Mouse (Mus musculus): Measurements from ENCODE around the gene Itpr1. TPM values are rescaled to one million over a fixed set of nuclear protein-coding genes. Genes with fewer than 3 reads are reported as not detected.
A peak's percentile ranks its signal among the peaks of the same experiment; 100 is the strongest.

The Itpr1 gene
- total and polyA plus RNA-seq, 2 experiments, result 6.9 to 55.0 TPM

DNA sequence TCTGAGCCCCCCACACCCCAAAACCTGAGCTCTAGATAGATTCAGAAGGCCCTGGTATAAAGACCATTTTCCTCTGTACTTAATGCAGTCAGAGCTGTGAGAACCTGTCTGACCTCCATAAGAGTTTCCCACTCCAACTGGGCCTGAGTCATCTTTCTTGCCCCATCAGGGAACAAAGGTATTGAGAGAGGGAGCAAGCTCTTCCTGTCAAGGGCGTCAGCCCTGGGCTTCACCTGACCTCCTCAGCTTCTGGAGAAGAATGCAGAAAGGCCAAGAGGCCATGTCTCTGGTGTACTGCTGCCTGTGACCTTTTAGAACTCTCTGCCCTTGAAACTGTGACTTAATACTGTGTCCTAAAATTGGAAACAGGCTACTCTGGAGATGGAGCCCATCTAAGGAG is 279.1 kb downstream of the Itpr1 start:
- DNase-seq (ENCODE audit: extremely low read depth, low read depth, low spot score), result no peak
- Histone ChIP-seq H3K4me3 (ENCODE audit: insufficient read depth, low read depth, low read length) (no peak overlapping the region), H3K27ac (replicated peaks; ENCODE audit: insufficient read depth, low read depth, low read length) (no peak overlapping the region), H3K79me2 (ENCODE audit: control insufficient read depth, insufficient read depth, low read length) (no peaks in the 10 kb centered on the region), H3K9ac (ENCODE audit: low read depth, low read length) (no peak overlapping the region), H3K36me3 (ENCODE audit: control insufficient read depth, insufficient read depth, low read length) (peaks cover 60% of the 10 kb centered on the region), H3K27me3 (ENCODE audit: control insufficient read depth, insufficient read depth, low read length) (no peaks in the 10 kb centered on the region), H3K4me1 (ENCODE audit: control insufficient read depth, insufficient read depth, low read length) (peaks cover under 1% of the 10 kb centered on the region; the same call in 1 of the 2 replicates)
- WGBS, result 74% methylated on average over 1 of the region's 1 CpGs
- no peak for TF ChIP-seq CTCF (IDR thresholded peaks at IDR 0.05; ENCODE audit: low read depth, low read length)
- TF ChIP-seq POLR2A (IDR thresholded peaks at IDR 0.05; ENCODE audit: extremely low read depth, insufficient read depth, low read length), result no peak

DNA sequence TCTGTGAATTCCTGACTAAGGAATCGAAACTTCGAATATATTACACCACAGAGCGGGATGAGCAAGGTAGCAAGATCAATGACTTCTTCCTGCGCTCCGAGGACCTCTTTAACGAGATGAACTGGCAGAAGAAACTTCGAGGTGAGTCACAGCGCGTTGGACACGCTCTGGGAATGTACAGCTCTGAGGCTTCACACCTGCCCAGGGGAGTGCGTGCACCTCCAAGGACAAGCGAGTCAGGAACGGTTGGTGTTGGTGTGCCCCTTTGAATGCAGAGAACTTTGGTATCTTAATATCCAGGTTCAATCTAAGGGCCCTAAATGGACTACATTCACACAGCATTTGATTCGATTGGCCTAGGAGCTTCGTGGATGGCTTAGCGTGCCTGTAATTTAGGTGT is 280.9 kb downstream of the Itpr1 start:
- H3K36me3 ChIP-seq (ENCODE audit: control insufficient read depth, insufficient read depth, low read length), result peaks cover 54% of the 10 kb centered on the region
- peaks cover 9% of the 10 kb centered on the region for H3K4me1 ChIP-seq (ENCODE audit: control insufficient read depth, insufficient read depth, low read length)
- H3K27me3 ChIP-seq (ENCODE audit: control insufficient read depth, insufficient read depth, low read length), result no peaks in the 10 kb centered on the region
- 97% methylated on average over 16 of the region's 16 CpGs for WGBS
- no peak overlapping the region for H3K27ac ChIP-seq (replicated peaks; ENCODE audit: insufficient read depth, low read depth, low read length)
- no peaks in the 10 kb centered on the region for H3K79me2 ChIP-seq (ENCODE audit: control insufficient read depth, insufficient read depth, low read length)
- H3K4me3 ChIP-seq (ENCODE audit: insufficient read depth, low read depth, low read length), result no peak overlapping the region
- TF ChIP-seq POLR2A (IDR thresholded peaks at IDR 0.05; ENCODE audit: extremely low read depth, insufficient read depth, low read length) (no peak), CTCF (IDR thresholded peaks at IDR 0.05; ENCODE audit: low read depth, low read length) (no peak)
- no peak for DNase-seq (ENCODE audit: extremely low read depth, low read depth, low spot score)
- no peak overlapping the region for H3K9ac ChIP-seq (ENCODE audit: low read depth, low read length)

DNA sequence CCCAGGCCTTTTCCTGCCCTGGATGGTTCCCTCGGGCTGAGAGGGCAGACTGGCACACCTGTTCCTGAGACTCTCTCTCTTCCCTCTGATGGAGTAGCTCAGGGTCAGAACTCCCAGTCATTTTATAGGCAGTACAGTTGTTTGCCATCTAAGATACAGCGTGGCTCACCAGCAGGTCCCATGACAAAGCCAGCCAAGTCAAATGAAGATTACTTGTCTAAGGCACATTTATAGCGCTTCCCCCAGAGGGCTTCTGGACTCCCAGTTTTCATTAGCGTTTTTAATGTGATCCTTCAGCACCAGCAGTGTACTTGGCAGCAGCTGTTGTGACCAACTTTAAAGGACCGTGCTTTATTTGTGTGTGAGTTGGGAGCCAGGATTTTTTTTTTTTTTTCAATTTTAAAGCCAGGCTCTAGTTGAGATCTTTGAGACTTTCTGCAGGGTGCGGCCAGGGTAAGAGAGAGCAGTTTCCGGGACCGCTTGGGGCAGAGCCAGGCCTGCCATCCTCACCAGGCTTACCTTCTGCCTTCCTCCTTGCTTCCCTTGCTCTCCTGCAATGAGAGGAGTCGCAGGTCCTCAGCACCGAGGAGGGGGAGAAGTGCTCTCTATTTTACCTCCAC is 281.4 kb downstream of the Itpr1 start:
- Histone ChIP-seq H3K36me3 (ENCODE audit: control insufficient read depth, insufficient read depth, low read length) (peaks cover 50% of the 10 kb centered on the region), H3K27me3 (ENCODE audit: control insufficient read depth, insufficient read depth, low read length) (no peaks in the 10 kb centered on the region), H3K4me3 (ENCODE audit: insufficient read depth, low read depth, low read length) (no peak overlapping the region), H3K9ac (ENCODE audit: low read depth, low read length) (no peak overlapping the region), H3K27ac (replicated peaks; ENCODE audit: insufficient read depth, low read depth, low read length) (no peak overlapping the region), H3K79me2 (ENCODE audit: control insufficient read depth, insufficient read depth, low read length) (no peaks in the 10 kb centered on the region), H3K4me1 (ENCODE audit: control insufficient read depth, insufficient read depth, low read length) (peaks cover 9% of the 10 kb centered on the region)
- no peak for TF ChIP-seq CTCF (IDR thresholded peaks at IDR 0.05; ENCODE audit: low read depth, low read length)
- TF ChIP-seq POLR2A (IDR thresholded peaks at IDR 0.05; ENCODE audit: extremely low read depth, insufficient read depth, low read length), result no peak
- no peak for DNase-seq (ENCODE audit: extremely low read depth, low read depth, low spot score)
- 73% methylated on average over 10 of the region's 10 CpGs for WGBS

DNA sequence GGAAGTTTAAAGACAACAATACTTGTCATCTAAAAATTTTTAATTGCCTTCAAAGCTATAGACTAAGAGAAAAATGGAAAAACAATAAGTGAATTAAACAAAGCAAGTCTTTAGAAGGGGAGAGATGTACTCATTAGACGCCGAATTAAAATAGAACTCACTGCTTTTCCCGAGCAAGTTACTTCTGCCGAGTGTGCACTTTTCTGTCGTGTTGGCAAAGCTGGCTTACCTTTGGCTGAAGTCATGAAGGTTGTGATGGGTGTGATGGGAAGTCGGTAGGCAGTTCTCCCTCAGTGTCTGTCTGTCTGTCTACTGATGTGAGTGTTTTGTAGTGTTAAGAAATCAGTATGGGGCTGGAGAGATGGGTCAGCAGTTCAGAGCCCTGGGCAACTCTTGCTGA is 282.1 kb downstream of the Itpr1 start:
- no peak for TF ChIP-seq POLR2A (IDR thresholded peaks at IDR 0.05; ENCODE audit: extremely low read depth, insufficient read depth, low read length)
- no peak for TF ChIP-seq CTCF (IDR thresholded peaks at IDR 0.05; ENCODE audit: low read depth, low read length)
- H3K27ac ChIP-seq (replicated peaks; ENCODE audit: insufficient read depth, low read depth, low read length), result no peak overlapping the region
- peaks cover 48% of the 10 kb centered on the region for H3K36me3 ChIP-seq (ENCODE audit: control insufficient read depth, insufficient read depth, low read length)
- no peak for DNase-seq (ENCODE audit: extremely low read depth, low read depth, low spot score)
- H3K4me1 ChIP-seq (ENCODE audit: control insufficient read depth, insufficient read depth, low read length), result peaks cover 9% of the 10 kb centered on the region
- no peak overlapping the region for H3K4me3 ChIP-seq (ENCODE audit: insufficient read depth, low read depth, low read length)
- H3K27me3 ChIP-seq (ENCODE audit: control insufficient read depth, insufficient read depth, low read length), result no peaks in the 10 kb centered on the region
- H3K9ac ChIP-seq (ENCODE audit: low read depth, low read length), result no peak overlapping the region
- no peaks in the 10 kb centered on the region for H3K79me2 ChIP-seq (ENCODE audit: control insufficient read depth, insufficient read depth, low read length)
- WGBS, result 84% methylated on average over 6 of the region's 6 CpGs

DNA sequence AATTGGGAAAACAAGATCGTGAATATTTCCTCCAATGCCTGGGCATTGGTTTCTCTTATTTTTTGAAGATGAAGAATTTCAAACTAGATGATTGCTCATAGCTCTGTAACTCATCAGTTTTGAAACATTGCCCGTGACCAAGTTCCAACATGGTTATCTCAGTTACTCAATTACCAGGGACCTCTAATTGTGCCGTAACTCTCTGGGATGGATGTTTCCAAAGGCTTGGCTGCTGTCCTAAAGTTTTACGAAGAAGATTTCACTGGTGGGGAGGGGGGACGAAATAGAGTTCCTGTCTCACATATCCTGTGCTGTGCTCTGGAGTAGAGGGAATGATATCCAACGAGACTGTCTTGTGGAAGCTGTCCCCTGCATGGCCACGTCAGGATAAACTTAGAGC is 285.2 kb downstream of the Itpr1 start:
- WGBS, result 38% methylated on average over 7 of the region's 7 CpGs
- Histone ChIP-seq H3K27ac (replicated peaks; ENCODE audit: insufficient read depth, low read depth, low read length) (peak overlapping the region; percentile 4; the same call in 1 of the 2 replicates), H3K4me1 (ENCODE audit: control insufficient read depth, insufficient read depth, low read length) (peaks cover 9% of the 10 kb centered on the region), H3K27me3 (ENCODE audit: control insufficient read depth, insufficient read depth, low read length) (no peaks in the 10 kb centered on the region), H3K9ac (ENCODE audit: low read depth, low read length) (no peak overlapping the region), H3K79me2 (ENCODE audit: control insufficient read depth, insufficient read depth, low read length) (no peaks in the 10 kb centered on the region), H3K36me3 (ENCODE audit: control insufficient read depth, insufficient read depth, low read length) (peaks cover 56% of the 10 kb centered on the region), H3K4me3 (ENCODE audit: insufficient read depth, low read depth, low read length) (no peak overlapping the region)
- no peak for TF ChIP-seq CTCF (IDR thresholded peaks at IDR 0.05; ENCODE audit: low read depth, low read length)
- TF ChIP-seq POLR2A (IDR thresholded peaks at IDR 0.05; ENCODE audit: extremely low read depth, insufficient read depth, low read length), result no peak
- peak; percentile 84 for DNase-seq (ENCODE audit: extremely low read depth, low read depth, low spot score)

DNA sequence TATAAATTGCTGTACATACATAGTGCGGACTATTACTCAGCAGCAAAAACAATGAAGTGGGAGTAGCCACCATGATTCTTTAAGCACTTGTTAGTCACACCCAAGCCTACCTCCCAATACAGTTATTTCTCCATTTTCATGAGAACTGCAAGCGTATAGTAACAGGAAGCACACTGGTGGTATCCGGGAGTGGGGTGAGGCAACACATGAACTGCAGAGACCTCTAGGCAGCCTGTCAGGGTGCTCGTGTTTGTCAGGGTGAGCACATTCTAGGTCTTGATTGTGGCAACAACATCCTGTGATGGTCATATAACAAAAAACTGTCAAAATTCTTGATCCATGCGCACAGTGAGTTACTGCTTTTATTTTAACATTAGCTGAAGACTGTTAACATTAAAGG is 290.8 kb downstream of the Itpr1 start:
- no peaks in the 10 kb centered on the region for H3K27me3 ChIP-seq (ENCODE audit: control insufficient read depth, insufficient read depth, low read length)
- TF ChIP-seq CTCF (IDR thresholded peaks at IDR 0.05; ENCODE audit: low read depth, low read length) (no peak), POLR2A (IDR thresholded peaks at IDR 0.05; ENCODE audit: extremely low read depth, insufficient read depth, low read length) (no peak)
- 87% methylated on average over 5 of the region's 5 CpGs for WGBS
- no peak overlapping the region for H3K27ac ChIP-seq (replicated peaks; ENCODE audit: insufficient read depth, low read depth, low read length)
- peaks cover 18% of the 10 kb centered on the region for H3K4me1 ChIP-seq (ENCODE audit: control insufficient read depth, insufficient read depth, low read length)
- no peak overlapping the region for H3K4me3 ChIP-seq (ENCODE audit: insufficient read depth, low read depth, low read length)
- H3K79me2 ChIP-seq (ENCODE audit: control insufficient read depth, insufficient read depth, low read length), result no peaks in the 10 kb centered on the region
- peak; percentile 43 for DNase-seq (ENCODE audit: extremely low read depth, low read depth, low spot score)
- no peak overlapping the region for H3K9ac ChIP-seq (ENCODE audit: low read depth, low read length)
- H3K36me3 ChIP-seq (ENCODE audit: control insufficient read depth, insufficient read depth, low read length), result peaks cover 34% of the 10 kb centered on the region
